Mouse (Mus musculus) ES-CJ7 (cell line): ENCODE data around the gene Rrp9.

Source experiments
- DNase-seq: peaks from one replicate; pipeline ENCODE4 v3.0.0; 2011; ENCODE audit warnings: low read depth, low spot score

Rrp9 gene

DNA sequence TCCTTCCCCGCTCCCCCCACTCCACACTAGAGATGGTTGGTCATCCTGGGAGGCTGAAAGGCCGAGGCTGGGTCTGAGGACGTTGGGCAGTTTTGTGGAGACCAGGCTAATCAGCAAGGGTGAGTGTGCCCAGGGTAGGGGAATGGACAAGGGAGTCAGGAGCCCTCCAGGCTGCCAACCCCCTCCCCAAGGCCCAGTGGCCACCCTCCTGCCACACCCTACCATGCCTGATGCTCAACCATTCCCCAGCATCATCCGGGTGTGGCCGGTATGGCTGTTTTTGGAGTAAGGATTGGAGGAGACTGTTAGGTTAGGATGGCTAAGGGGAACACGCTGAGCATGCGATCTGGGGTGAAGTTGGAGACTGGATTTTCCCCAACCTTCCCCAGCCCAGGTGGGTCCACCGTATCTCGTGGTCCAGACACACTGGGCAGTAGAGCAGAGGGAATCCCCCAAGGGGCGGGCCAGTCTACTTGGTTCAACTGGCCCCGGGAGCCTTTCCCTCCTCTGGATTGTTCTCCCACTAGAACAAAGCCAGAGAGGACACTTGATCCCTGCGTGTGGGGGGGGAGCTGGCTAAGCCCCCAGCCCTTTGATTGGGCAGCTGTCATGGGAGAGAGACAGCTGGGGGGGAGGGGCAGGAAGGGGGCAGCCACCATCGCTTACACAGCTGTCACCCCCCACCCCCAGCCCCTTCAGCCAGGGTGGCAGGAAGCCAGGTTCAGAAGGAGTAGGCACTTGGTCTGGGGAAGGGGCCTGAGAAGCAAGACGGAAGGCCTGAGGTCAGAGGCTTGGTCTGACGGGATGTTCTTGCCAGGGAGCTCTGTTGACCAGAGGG, 19.2 kb upstream of the Rrp9 start:
- DNase-seq: no peak

DNA sequence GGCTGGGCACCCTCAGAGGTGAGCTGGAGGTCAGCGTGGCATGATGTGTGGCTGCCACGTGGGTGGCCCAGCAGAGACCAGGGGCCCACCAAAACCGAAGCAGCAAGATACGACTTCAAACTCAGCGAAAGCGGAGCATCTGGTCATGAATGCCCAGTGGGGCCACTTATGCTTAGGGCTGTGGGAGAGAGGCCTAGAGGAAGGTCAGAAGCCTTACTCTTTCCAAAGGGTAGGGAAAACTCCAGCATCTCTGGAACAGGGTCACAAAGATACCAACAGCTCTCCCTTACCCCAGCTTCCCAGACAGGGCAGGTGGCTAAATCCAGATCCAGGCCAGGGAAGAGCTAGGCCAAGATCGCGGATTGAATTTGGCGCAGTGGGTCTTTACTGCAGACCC, 18.6 kb upstream of the Rrp9 start:
- DNase-seq: no peak

DNA sequence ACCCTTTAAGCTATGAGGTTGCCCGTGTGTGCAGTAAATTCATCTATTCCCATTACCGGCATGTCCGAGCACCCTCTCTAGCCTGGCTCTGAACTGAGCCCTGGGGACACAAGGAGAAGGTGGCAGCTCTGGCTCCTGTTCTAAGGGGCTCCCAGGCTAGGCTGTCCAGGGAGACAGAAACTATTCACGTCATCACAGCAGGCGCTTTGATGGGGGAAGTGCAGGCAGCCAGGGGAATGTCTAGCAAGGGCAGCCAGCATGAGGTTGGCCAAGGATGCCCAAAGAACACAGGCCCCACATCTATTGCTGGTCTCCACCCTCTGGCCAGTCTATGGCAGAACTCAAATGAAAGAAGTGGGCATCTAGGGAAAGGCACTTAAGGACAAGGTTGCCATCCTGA, 17.8 kb upstream of the Rrp9 start:
- no peak for DNase-seq

DNA sequence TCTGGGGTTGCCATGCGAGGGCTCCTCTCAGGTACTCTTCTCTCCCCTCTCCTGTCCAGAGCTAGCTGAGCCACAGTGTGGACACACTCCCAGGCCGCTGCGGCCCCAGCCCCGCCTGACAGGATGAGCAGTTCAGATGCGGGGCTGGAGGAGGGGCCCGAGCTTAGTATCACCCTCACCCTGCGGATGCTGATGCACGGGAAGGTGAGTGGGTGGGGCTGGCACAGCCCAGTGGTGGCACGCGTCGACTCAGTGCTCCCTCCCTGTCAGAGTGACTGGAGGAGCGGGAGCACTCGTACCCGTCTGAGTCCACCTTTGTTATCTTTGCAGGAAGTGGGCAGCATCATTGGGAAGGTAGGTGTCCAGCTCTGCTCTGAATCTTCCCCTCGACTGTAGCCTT, 15.8 kb upstream of the Rrp9 start:
- no peak for DNase-seq

DNA sequence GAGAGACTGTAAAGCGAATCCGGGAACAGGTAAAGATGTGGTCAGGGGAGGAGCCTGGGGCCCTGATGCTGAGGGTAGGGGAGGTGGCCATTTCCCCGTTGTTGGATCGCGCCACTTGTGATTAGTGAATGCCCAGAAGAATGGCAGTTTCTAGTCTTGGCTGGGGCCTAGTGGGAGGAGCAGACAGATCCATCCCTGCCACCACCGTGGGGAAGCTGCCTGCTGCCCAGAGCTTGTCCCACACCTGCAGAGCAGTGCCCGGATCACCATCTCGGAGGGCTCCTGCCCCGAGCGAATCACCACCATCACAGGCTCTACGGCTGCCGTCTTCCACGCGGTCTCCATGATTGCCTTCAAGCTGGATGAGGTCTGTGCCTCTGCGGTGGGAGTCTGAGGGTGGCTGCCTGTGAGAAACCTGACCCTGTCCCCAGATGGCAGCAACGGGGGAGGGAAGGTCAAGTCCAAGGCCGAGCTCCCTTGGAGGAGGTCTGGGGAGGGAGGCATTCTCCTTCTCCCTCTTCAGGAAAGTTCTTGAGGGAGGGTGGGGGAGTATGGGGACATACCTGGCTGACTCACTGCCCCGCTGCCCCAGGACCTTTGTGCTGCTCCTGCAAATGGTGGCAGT, 15.2 kb upstream of the Rrp9 start:
- no peak for DNase-seq

DNA sequence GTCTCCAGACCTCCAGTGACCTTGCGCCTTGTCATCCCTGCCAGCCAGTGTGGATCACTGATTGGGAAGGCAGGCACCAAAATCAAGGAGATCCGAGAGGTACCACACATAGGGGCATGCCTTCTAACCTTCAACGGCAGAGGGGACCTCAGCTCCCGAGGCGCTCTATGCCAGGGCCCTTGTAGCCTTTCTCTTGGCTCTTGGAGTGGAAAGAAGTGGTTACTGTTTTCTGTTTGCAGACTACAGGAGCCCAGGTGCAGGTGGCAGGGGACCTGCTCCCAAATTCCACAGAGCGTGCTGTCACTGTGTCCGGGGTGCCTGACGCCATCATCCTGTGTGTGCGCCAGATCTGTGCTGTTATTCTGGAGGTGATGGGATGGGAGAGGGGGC, 14.7 kb upstream of the Rrp9 start:
- DNase-seq: no peak

DNA sequence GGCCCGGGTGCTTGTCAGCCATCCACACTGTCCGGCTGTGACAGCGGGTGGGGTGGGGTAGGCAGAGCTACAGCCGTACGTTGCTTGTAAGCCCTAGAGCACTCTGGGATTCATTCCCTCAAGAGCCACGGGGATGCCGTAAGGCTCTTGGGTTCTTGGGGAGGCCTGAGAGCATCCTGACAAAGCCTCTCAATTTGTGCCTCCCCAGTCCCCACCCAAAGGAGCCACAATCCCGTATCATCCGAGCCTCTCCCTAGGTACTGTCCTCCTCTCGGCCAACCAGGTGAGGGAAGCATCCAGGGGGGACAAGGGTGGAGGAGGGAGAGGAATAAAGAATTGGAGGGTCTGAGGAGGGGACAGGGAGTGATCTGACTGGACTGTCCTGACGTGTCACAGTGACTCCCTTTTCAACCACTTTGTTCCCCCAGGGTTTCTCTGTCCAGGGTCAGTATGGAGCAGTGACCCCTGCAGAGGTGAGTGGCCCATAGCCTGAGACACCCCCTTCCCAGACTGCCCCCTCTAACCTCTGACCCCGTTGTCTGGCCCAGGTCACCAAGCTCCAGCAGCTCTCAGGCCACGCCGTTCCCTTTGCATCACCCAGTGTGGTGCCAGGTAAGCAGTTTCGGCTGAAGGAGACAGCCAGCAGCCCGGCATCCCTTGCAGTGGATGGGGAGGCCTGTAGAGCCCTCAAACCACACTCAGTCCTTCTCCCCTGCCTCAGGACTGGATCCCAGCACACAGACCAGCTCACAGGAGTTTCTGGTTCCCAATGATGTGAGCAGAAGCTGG, 13.9 kb upstream of the Rrp9 start:
- DNase-seq: no peak

DNA sequence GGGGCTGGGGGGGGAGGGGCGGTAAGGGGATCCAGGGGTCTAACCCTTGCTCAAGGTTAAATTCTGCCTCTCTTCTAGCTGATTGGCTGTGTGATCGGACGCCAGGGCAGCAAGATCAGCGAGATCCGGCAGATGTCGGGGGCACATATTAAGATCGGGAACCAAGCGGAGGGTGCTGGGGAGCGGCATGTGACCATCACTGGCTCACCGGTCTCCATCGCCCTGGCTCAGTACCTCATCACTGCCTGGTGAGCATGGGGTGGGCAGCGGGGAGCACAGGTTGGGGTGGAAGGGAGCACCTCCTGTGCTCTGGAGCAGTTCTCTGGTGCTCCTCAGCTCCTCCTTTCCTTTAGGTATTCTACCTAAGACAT, 13.3 kb upstream of the Rrp9 start:
- DNase-seq: no peak

DNA sequence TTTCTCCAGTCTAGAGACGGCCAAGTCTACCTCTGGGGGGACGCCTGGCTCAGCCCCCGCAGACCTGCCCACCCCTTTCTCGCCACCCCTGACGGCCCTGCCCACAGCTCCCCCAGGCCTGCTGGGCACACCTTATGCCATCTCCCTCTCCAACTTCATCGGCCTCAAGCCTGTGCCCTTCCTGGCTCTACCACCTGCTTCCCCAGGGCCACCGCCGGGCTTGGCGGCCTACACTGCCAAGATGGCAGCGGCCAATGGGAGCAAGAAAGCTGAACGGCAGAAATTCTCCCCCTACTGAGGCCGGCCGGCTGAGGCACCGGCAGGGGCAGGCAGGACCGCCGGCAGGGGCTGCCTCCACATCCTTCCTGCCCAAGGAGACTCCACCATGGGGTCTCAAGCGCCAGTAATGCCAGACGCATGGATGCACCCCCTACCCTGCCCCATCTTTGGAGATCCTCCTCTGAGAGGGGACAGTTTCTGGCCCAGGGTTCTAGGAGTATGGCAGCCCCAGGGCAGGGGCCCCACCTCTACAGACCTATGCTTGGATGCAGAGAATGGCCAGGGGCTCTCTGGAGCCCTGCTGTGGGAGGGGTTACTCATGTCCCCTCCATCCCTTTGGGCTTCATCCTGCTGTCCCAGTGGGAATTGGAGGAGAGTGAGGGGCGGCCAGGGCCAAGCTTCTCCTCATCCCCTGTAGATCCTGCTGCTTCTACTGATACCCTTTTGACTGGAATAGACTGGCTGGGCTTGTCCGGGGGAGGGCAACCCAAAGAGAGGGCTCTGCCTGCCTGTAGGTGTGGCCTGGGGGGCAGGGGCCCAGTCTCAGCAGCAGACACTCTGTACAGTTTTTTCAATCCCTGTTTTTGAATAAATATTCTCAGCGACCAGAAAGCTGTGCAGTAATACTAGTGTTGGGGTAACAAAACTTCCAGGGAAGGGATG, 12.4 kb upstream of the Rrp9 start:
- no peak for DNase-seq

DNA sequence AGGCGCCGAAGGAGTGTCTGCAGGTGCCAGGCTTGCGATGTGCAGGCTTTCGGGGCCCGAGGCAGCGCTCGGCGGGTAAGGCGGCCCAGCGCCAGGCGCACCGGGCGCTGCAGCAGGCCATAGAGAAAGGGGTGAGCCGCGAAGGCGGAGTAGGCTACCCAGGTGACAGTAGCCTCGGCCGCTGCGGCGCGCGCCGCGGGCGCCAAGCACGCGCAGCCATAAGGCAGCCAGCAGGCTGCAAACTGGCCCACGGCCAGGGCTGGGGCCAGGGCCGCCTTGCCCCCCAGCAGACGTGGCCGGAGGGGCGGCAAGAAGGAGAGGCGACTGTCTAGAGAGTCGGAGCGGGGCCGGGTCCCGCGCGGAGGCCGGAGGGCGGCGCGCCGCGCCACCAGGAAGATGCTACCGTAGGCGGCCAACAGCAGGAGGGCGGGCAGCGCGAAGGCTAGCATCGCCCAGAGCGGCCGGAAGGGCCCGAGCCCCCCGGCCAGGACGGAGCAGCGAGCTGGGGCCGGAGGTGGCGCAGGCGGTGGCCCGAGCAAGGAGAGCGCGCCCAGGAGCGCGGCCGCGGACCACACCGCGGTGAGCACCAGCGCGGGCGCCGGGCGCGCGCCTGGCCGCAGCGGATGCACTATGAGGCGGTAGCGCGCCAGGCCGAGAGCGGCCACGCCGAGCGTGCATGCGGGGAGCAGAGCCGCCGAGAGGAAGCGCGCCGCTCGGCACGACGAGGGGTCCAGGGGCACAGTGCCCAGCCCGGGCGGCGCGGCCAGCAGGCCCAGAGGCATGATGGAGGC, 10.8 kb upstream of the Rrp9 start:
- DNase-seq: no peak

DNA sequence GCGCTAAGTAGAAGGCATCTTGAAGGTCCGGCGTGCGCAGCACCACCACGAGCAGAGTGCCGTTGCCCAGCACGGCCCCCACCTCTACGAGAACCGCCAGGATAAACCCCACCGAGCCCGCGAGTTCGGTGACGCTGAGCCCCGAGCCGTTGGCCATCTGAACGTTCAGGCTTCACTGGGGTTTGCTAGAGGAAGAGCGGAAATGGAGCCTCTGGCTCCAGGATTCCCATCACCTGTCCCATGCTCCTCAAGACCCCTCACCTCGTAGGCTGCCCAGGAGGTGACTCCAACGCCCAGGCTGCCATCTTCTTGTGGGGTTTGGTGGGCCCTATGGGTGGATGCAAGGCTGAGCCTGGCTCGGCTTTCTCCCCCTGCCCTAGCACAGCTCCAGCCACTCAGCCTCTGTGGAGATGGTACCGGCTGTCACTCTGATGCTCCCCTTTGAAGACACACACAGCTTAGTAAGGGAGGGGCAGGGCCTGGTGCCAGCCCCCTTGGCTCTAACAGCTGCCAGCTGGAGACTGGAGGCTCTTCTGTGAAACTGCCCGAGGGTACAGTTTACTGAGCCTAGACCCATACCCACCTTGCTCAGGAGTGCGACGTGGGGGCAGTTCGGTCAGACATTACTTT, 10.1 kb upstream of the Rrp9 start, which contains the start of gene Gpr62:
Gene Gpr62, minus strand, starts transcription at position 368 of the 630 bp plus-strand sequence.
- DNase-seq: no peak

DNA sequence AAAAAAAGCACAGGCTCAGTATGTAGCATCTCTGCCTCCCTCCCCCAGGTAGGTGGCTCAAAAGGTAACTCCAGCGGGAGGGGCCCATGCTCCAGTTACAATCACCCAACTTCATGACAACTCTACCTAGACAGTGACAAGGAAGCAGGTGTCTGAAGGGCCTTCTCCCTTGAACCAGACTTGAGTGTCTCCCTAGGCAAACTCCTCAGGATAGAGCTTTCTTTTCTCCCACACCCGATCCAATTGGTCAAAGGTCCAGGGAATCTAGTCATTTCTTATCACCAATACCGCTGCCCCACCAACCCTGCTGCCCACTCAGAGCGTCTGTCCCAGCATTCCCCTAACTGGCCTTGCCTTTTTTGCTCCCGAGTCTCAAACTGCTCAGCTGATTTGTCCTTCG, 9.0 kb upstream of the Rrp9 start:
- no peak for DNase-seq

DNA sequence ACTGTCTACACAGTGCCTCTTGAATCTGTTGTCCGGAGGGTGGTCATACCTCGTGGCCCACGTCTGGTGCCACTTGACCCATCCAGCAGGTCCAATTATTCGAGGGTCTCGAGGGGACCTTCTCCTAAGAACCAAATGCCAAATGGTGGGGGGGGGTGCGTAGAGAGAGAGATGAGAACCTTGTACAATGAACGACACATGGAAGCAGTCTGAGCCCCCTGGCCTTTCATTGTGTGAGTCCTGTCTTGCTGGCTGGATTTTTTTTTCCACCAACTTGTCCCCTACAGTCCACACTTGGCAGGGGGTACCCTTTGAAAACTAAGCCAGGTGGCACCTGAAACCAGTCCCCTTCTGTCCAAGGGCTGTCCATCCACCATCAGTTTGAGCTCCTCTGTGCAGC, 8.0 kb upstream of the Rrp9 start:
- DNase-seq: no peak

DNA sequence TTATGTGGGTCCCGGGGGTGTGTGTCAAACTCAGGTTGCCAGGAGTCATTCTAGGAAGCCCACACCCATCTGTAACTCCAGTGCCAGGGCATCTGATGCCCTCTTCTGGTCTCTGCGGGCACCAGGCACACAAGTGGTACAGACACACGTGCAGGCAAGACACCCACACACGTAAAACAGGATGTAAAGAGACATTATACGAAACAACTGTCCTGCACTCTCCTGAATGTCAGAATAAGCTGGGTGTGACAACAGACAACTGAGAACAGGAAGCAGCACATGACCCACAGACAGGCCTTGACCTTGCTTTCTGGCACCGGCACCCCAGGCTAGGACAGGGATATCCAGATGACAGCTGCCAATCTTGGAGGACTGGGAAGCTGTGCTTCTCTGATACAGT, 6.4 kb upstream of the Rrp9 start:
- DNase-seq: no peak

DNA sequence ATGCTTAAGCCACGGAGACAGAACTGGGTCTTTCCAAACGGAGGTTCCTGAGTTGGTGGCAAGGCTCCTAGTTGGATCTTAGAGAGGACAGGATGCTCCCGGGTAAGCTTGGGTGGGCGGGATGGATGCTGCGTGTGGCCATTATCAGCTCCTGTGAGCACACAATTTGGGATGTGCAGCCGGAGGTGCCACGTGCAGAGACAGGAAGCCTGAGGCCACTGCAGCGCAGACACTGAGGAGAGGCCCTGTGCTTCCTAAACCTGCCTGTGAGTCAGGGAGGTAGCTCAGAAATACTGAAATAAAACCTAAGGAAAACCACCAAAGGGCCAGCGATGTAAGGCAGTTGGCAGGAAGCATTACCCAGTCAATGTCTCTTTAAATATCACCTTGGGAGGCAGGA, 6.0 kb upstream of the Rrp9 start:
- no peak for DNase-seq

DNA sequence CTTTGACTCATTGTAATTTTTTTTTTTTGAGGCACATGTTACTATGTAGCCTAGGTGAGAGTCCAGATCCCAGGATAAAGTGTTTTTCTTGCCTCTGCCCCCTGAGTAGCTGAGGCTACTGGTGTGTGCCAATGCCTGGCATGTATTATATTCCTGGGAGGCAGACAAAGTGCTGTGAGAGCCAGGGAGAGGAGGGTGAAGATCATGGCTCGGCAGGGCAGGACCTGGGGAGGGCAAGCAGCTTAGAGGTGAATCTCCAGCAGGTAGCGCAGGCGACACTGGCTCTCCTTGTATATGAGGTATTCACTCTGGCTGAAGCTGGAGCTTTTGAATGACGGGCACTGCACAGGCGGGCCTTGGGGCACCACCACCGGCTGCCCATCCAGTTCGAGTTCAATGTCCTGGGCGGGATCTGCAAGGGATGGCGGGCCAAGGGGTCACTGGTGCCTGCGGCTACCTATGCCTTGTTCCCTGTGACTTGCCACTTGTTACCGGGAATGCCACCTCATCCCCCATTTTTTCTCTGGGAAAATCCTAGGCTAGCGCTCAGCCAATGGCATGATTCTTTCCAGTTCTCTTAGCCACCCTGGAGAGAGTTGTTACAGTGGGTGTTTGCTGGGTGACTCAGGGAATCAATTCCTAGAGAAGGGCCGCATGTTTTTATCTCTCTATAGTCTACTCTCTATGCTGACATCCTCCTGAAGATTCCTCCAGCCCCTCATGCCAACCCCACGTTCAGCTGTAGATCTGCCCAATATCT, 4.6 kb upstream of the Rrp9 start:
- DNase-seq: no peak

DNA sequence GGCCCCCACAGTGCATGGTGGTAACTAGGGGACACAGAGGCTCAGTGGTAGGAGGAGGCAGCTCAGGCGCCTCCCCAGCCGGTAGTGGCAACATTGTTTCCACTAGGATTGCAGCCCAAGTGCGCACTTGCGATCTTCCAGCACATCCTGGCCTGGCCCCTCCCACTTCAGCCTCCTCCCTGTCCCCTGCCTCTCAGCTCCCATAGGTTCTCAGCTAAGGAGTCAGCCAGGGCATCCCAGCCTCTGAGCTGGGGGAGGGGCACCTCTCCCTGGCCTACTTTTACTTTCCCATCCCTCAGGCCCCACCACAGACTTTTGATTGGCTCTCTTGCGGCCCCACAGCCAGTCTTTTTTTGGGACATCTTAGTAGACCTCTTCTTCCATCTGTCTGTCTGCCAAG, 3.9 kb upstream of the Rrp9 start:
- DNase-seq: peak; percentile 92

DNA sequence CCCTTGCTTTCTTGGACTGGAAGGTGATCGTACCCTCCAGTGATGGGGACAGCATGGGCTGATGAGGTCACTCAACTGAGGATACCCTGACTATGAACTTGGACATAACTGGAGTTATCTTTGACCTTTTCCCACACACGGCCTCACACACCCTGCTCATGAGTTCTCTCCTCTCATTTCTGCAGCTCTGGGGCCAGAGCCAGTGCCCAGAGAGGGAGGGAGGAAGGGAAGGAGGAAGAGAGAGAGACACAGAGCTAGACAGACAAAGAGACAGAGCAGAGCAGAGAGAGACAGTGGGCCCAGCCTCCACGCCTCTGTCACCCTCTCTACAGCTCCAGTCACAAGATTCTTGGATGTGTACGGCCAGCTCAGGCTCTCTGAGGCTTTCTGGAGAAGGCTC, 3.4 kb upstream of the Rrp9 start:
- DNase-seq: no peak

DNA sequence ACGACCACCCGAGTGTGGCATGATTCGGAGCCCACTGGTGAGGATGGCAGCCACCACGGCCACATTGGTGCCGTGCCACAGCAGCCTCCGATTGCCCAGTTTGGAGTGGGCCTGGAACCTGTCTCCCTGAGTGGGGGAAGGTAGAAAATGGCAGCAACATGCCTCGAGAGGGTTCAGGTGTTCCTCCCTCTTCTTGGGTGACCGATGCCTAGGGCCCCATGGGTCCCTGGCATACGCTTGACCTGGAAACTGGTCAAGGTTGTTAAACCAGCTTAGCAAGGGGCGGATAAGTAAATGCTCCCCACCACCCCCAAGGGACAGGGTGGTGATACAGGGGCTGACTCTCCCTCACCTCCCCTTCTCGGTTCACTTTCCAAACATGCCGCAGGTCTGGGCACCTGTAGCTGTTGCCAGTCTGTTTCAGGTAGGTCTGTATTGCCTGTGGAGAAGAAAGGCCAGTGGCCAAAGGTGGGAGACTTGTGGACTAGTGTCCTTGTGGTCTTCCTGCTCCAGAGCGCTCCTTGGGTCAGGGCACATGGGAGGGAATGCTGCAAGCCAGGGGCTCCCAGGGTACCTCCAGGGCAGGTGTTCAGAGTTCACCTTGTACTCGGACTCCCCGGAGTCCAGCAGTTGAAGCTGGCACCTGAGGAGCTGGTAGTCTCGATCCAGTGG, 2.5 kb upstream of the Rrp9 start:
- no peak for DNase-seq
